ENCODE assay signal across 9 mouse cellular contexts in the genomic region with DNA sequence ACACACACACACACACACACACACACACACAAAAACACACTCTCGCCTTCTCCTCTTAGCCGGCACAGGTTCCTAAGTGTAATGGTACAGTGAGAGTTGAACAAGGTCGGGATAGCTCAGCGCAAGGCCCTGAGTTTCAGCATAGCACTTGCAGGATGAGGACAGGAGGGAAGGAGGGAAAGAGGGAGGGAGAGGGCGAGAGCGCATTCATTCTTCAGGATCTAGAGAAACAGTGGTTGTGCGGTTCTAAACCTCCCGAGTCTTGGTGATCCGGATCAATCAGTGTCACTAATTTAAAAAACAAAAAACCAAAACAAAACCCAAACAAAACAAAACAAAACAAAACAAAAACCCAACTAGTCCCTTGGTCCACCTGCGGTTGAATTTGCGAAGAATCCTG. TPM values are rescaled to one million over a fixed set of nuclear protein-coding genes. Genes with fewer than 3 reads are reported as not detected.
A peak's percentile ranks its signal among the peaks of the same experiment; 100 is the strongest.
DNase-seq lines count a peak whose midpoint lies in the region; ATAC-seq and TF ChIP-seq lines count a peak whose summit lies in the region.
"Had no signal": no experiment of that assay in that cellular context is flagged by ENCODE, and none has a peak within 500 bp of the region (broad histone marks: within the 10 kb centered on the region; RNA-seq: fewer than 3 reads in every experiment).

No protein-coding gene starts in this region.

- WGBS in embryonic facial prominence, embryonic 15.5 days: 2% methylated on average over 11 of the region's 11 CpGs
- 9% methylated on average over 11 of the region's 11 CpGs for WGBS in intestine, embryonic 16.5 days
- WGBS in neural tube, embryonic 12.5 days: 3% methylated on average over 11 of the region's 11 CpGs

- no peaks in the 10 kb centered on the region for H3K9me3 ChIP-seq in embryonic facial prominence, embryonic 15.5 days (replicated peaks)
- no peaks in the 10 kb centered on the region for H3K9me3 ChIP-seq in intestine, embryonic 16.5 days (ENCODE audit: control insufficient read depth, low read length)
- H3K9me3 ChIP-seq in neural tube, embryonic 12.5 days: no peaks in the 10 kb centered on the region

- H3K9ac ChIP-seq in embryonic facial prominence, embryonic 15.5 days: no peak overlapping the region
- H3K9ac ChIP-seq in intestine, embryonic 16.5 days (ENCODE audit: low read depth, low read length): peak overlapping the region; percentile 68; the same call in 1 of the 2 replicates
- H3K9ac ChIP-seq in neural tube, embryonic 12.5 days: peak overlapping the region; percentile 51; the same call in 1 of the 2 replicates

- peaks cover 20% of the 10 kb centered on the region for H3K4me1 ChIP-seq in embryonic facial prominence, embryonic 15.5 days
- H3K4me1 ChIP-seq in intestine, embryonic 16.5 days (ENCODE audit: control insufficient read depth, insufficient read depth, low read length): peaks cover 2% of the 10 kb centered on the region; the same call in 1 of the 2 replicates
- peaks cover 17% of the 10 kb centered on the region for H3K4me1 ChIP-seq in neural tube, embryonic 12.5 days

- peak overlapping the region; percentile 81 for H3K27ac ChIP-seq in left cerebral cortex, adult 2 months
- no peak overlapping the region for H3K27ac ChIP-seq in embryonic facial prominence, embryonic 15.5 days (replicated peaks)
- H3K27ac ChIP-seq in intestine, embryonic 16.5 days (ENCODE audit: low read length): peak overlapping the region; percentile 64; the same call in 1 of the 2 replicates
- no peak overlapping the region for H3K27ac ChIP-seq in neural tube, embryonic 12.5 days
- H3K27ac ChIP-seq: macrophage had no signal

- H3K4me3 ChIP-seq in left cerebral cortex, adult 2 months: peak overlapping the region; percentile 64
- H3K4me3 ChIP-seq in embryonic facial prominence, embryonic 15.5 days (replicated peaks): peak overlapping the region; percentile 48
- peak overlapping the region; percentile 59 for H3K4me3 ChIP-seq in intestine, embryonic 16.5 days (ENCODE audit: low read length)
- H3K4me3 ChIP-seq in neural tube, embryonic 12.5 days: peak overlapping the region; percentile 48

- no peak for DNase-seq in left cerebral cortex, adult 2 months (ENCODE audit: extremely low spot score in 1 of 2, low spot score in 2 of 2)
- DNase-seq in left cerebral cortex, postnatal 10 days (ENCODE audit: extremely low spot score in 1 of 2, low spot score in 2 of 2): no peak
- DNase-seq in cerebellum, adult 8-10 months: no peak
- no peak for DNase-seq in thymus, postnatal 10 days (ENCODE audit: low spot score in 2 of 2)
- DNase-seq in natural killer cell, adult 2 months (ENCODE audit: low spot score in 2 of 2): no peak

- ATAC-seq in embryonic facial prominence, embryonic 15.5 days (ENCODE audit: insufficient number of reproducible peaks, low FRiP score, low TSS enrichment, low read depth): no peak
- ATAC-seq in intestine, embryonic 16.5 days: peak; percentile 35
- ATAC-seq in neural tube, embryonic 12.5 days (ENCODE audit: low FRiP score, low read depth): no peak

- intact Hi-C loops in left cerebral cortex, adult 2 months (cut with DNase I): loop anchor here (2.0 kb wide), 1 partner anchor 28 kb away; no protein-coding TSS in a partner anchor
- intact Hi-C loops in left cerebral cortex, postnatal 10 days (cut with DNase I): loop anchor here (5.0 kb wide), 2 partner anchors 35 to 50 kb away; no protein-coding TSS in a partner anchor

- TF ChIP-seq CTCF in left cerebral cortex, adult 2 months (IDR thresholded peaks at IDR 0.05): no peak

- peak overlapping the region; percentile 97 for H3K4me2 ChIP-seq in embryonic facial prominence, embryonic 15.5 days (replicated peaks)
- H3K4me2 ChIP-seq in intestine, embryonic 16.5 days (ENCODE audit: low read depth, low read length): peak overlapping the region; percentile 92
- peak overlapping the region; percentile 99 for H3K4me2 ChIP-seq in neural tube, embryonic 12.5 days (replicated peaks)

- H3K27me3 ChIP-seq in embryonic facial prominence, embryonic 15.5 days: peaks cover 54% of the 10 kb centered on the region
- peaks cover 10% of the 10 kb centered on the region; the same call in 1 of the 2 replicates for H3K27me3 ChIP-seq in intestine, embryonic 16.5 days (replicated peaks; ENCODE audit: control insufficient read depth, insufficient read depth, low read length)
- peaks cover 54% of the 10 kb centered on the region for H3K27me3 ChIP-seq in neural tube, embryonic 12.5 days (replicated peaks)

- H3K36me3 ChIP-seq in embryonic facial prominence, embryonic 15.5 days: no peaks in the 10 kb centered on the region
- H3K36me3 ChIP-seq in intestine, embryonic 16.5 days (ENCODE audit: control insufficient read depth, insufficient read depth, low read length): no peaks in the 10 kb centered on the region
- no peaks in the 10 kb centered on the region for H3K36me3 ChIP-seq in neural tube, embryonic 12.5 days

RNA-seq across cellular contexts. Expression of gene Hrh1, which starts 0.5 kb away (rescaled TPM):
- total RNA-seq in left cerebral cortex, adult 2 months (2021): 10 to 100 TPM; 24.2 to 25.6 TPM
- 10 to 100 TPM; 13.7 to 15.8 TPM for total RNA-seq in left cerebral cortex, postnatal 10 days (2021)
- 0.16 and 0.17 TPM in 2 replicates for polyA plus RNA-seq in embryonic facial prominence, embryonic 15.5 days (2015; fragmentation: Nextera tagmentation; extraction: Ambion mirVana)
- 1.1 and 1.2 TPM in 2 replicates for polyA plus RNA-seq in intestine, embryonic 16.5 days (2015; fragmentation: Nextera tagmentation; extraction: Ambion mirVana)
- 0.18 and 0.24 TPM in 2 replicates for polyA plus RNA-seq in neural tube, embryonic 12.5 days (2016; fragmentation: Nextera tagmentation; extraction: Ambion mirVana)

Comparison
In these comparisons a context has a peak if more than half of its experiments do, and no peak if none do; other contexts are left out.
1. H3K27ac ChIP-seq: peak in left cerebral cortex, adult 2 months (single experiment) and intestine, embryonic 16.5 days (single experiment); none in embryonic facial prominence, embryonic 15.5 days (single experiment) and neural tube, embryonic 12.5 days (single experiment).
2. Peak in every context shown above with its lines, with median percentiles within 50 percentile points of each other: H3K4me3 ChIP-seq and H3K4me2 ChIP-seq.